8 mouse cellular contexts compared by ENCODE assay signal in the genomic region with DNA sequence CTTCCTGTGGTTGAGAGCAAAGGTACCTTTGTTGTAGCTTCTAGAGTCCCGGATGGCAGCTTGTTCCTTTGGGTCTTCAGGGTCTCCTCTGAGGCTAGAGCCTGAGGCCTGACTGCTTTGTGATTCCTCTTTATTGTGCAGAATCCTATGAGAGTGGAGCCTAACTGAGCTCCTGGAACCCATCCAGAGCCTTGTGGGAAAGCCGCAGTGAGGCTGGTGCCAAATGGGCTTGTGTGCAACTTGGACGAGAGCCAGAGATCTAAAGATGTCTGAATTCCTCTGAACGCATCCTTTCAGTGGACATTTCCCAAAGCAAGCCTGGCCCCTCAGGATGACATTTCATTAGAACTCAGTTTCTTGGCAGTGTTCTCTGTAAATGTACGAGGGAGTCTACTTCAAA.
DNase-seq lines count a peak whose midpoint lies in the region; ATAC-seq lines count a peak whose summit lies in the region.

No protein-coding gene starts in this region.

- WGBS in kidney, embryonic 14.5 days = 48% methylated on average over 5 of the region's 5 CpGs
- 36% methylated on average over 5 of the region's 5 CpGs for WGBS in intestine, embryonic 16.5 days

- no peak overlapping the region for H3K9ac ChIP-seq in kidney, embryonic 14.5 days (ENCODE audit: low read depth, low read length)
- H3K9ac ChIP-seq in intestine, embryonic 16.5 days (ENCODE audit: low read depth, low read length) = no peak overlapping the region

- no peak overlapping the region for H3K4me2 ChIP-seq in kidney, embryonic 14.5 days (replicated peaks; ENCODE audit: low read depth, low read length)
- no peak overlapping the region for H3K4me2 ChIP-seq in intestine, embryonic 16.5 days (ENCODE audit: low read depth, low read length)

- no peaks in the 10 kb centered on the region for H3K4me1 ChIP-seq in kidney, embryonic 14.5 days (ENCODE audit: control insufficient read depth, insufficient read depth, low read length)
- peaks cover 5% of the 10 kb centered on the region; the same call in 1 of the 2 replicates for H3K4me1 ChIP-seq in intestine, embryonic 16.5 days (ENCODE audit: control insufficient read depth, insufficient read depth, low read length)

- H3K27me3 ChIP-seq in kidney, embryonic 14.5 days (ENCODE audit: control insufficient read depth, insufficient read depth, low read length) = no peaks in the 10 kb centered on the region
- H3K27me3 ChIP-seq in intestine, embryonic 16.5 days (replicated peaks; ENCODE audit: control insufficient read depth, insufficient read depth, low read length) = no peaks in the 10 kb centered on the region

- H3K36me3 ChIP-seq in kidney, embryonic 14.5 days (ENCODE audit: control insufficient read depth, insufficient read depth, low read length) = no peaks in the 10 kb centered on the region
- no peaks in the 10 kb centered on the region for H3K36me3 ChIP-seq in intestine, embryonic 16.5 days (ENCODE audit: control insufficient read depth, insufficient read depth, low read length)

- no peak overlapping the region; the same call in 1 of the 2 replicates for H3K27ac ChIP-seq in kidney, embryonic 14.5 days (ENCODE audit: low read depth, low read length)
- peak overlapping the region; percentile 62 for H3K27ac ChIP-seq in intestine, embryonic 16.5 days (ENCODE audit: low read length)

- ATAC-seq in kidney, embryonic 14.5 days (ENCODE audit: low FRiP score, low TSS enrichment) = no peak
- ATAC-seq in intestine, embryonic 16.5 days = peak; percentile 62
- no peak for ATAC-seq in CD4-positive, CD25-positive, alpha-beta regulatory T cell, adult 4 months
- ATAC-seq in granulocyte monocyte progenitor cell, adult 5-6 weeks (replicated peaks; ENCODE audit: poor library complexity, severe bottlenecking) = no peak

- H3K9me3 ChIP-seq in kidney, embryonic 14.5 days (ENCODE audit: control insufficient read depth, low read length) = no peaks in the 10 kb centered on the region
- H3K9me3 ChIP-seq in intestine, embryonic 16.5 days (ENCODE audit: control insufficient read depth, low read length) = no peaks in the 10 kb centered on the region

- H3K4me3 ChIP-seq in kidney, embryonic 14.5 days (ENCODE audit: low read length) = no peak overlapping the region
- H3K4me3 ChIP-seq in intestine, embryonic 16.5 days (ENCODE audit: low read length) = no peak overlapping the region

- peak; percentile 3 for DNase-seq in kidney, adult 9 months
- peak; percentile 27 for DNase-seq in adrenal gland, postnatal 14 days
- DNase-seq in cerebellum, postnatal 4 days (ENCODE audit: low spot score in 2 of 2) = peak; percentile 33 to 72
- DNase-seq in lung, postnatal 10 days = peak; percentile 50
